Mouse (Mus musculus) gastrocnemius, postnatal 25 days (tissue): ENCODE measurements around the gene Cr1l. TPM values are rescaled to one million over a fixed set of nuclear protein-coding genes. Genes with fewer than 3 reads are reported as not detected.

Source experiments
- DNase-seq: peaks from one replicate; pipeline ENCODE4 v3.0.0; 2022
- long read RNA-seq, 2 experiments: library from polyadenylated mRNA; stranded (forward); transcript quantifications; one replicate each; pipeline ENCODE4 v2.0.0; 2021
- total RNA-seq, 2 experiments: library from RNA; stranded (reverse); gene quantifications; 1 replicate in 1 of 2; 2 replicates in 1 of 2; pipeline ENCODE4 v1.2.3; 2021

Gene Cr1l
- total RNA-seq, result 10 to 100 TPM; 33.3 to 40.0 TPM
- long read RNA-seq, experiment 1, transcript Cr1l-201 (10 exons, 1,651 nt), result major isoform, 6 of 44 reads
- long read RNA-seq, experiment 1, partial matches to known transcripts, result 7 of 44 reads
- long read RNA-seq, experiment 1, other reads (novel, unspliced or antisense), result 27 of 44 reads
- long read RNA-seq, experiment 2, transcript Cr1l-201 (10 exons, 1,651 nt), result major isoform, 8 of 47 reads
- long read RNA-seq, experiment 2, partial matches to known transcripts, result 2 of 47 reads
- long read RNA-seq, experiment 2, other reads (novel, unspliced or antisense), result 34 of 47 reads

GRCm38 (mm10) chr1:195130953-195131674 lies at the start of gene Cr1l:
Gene Cr1l, minus strand, starts transcription at chr1:195131586.
- peak; percentile 84 for DNase-seq

GRCm38 (mm10) chr1:195175980-195176931 lies 44.9 kb upstream of the Cr1l start, which contains the start of gene Cr2:
Gene Cr2, minus strand, starts transcription at chr1:195176716.
- DNase-seq, result no peak

- DNase-seq, result no peak
Observed at GRCm38 (mm10) chr1:195164996-195165755, 33.8 kb upstream of the Cr1l start.

- no peak for DNase-seq
Observed at GRCm38 (mm10) chr1:195132070-195132469, 684 bp upstream of the Cr1l start.

GRCm38 (mm10) chr1:195131675-195132015 lies 259 bp upstream of the Cr1l start:
- DNase-seq, result no peak

GRCm38 (mm10) chr1:195130479-195130878 lies 907 bp downstream of the Cr1l start:
- DNase-seq, result no peak

GRCm38 (mm10) chr1:195129867-195130266 lies 1.5 kb downstream of the Cr1l start:
- DNase-seq, result no peak

GRCm38 (mm10) chr1:195114414-195114813 lies 17.0 kb downstream of the Cr1l start:
- DNase-seq, result no peak

GRCm38 (mm10) chr1:195113621-195114020 lies 17.8 kb downstream of the Cr1l start:
- DNase-seq, result no peak

GRCm38 (mm10) chr1:195100693-195101092 lies 30.7 kb downstream of the Cr1l start:
- DNase-seq, result no peak

- no peak for DNase-seq
Observed at GRCm38 (mm10) chr1:195098004-195098403, 33.4 kb downstream of the Cr1l start.

GRCm38 (mm10) chr1:195092220-195092720 lies 39.1 kb downstream of the Cr1l start, which contains the start of gene Cd46:
Gene Cd46, minus strand, starts transcription at chr1:195092249.
- DNase-seq, result peak; percentile 64

- no peak for DNase-seq
Observed at GRCm38 (mm10) chr1:195091699-195092219, 39.6 kb downstream of the Cr1l start.

- DNase-seq, result no peak
Observed at GRCm38 (mm10) chr1:195082142-195082541, 49.2 kb downstream of the Cr1l start.

Other genes starting within 250 kb of the Cr1l start
- 10 to 100 TPM; 43.0 to 50.7 TPM for gene Cd34, start 192.8 kb downstream of the Cr1l start, total RNA-seq
- 1 to 10 TPM; 1.5 to 1.6 TPM for gene Cd46, start 39.3 kb downstream of the Cr1l start, total RNA-seq
- not detected for gene Cr2, start 45.1 kb upstream of the Cr1l start, total RNA-seq